Mouse (Mus musculus): ENCODE measurements around the gene Src.

DNA sequence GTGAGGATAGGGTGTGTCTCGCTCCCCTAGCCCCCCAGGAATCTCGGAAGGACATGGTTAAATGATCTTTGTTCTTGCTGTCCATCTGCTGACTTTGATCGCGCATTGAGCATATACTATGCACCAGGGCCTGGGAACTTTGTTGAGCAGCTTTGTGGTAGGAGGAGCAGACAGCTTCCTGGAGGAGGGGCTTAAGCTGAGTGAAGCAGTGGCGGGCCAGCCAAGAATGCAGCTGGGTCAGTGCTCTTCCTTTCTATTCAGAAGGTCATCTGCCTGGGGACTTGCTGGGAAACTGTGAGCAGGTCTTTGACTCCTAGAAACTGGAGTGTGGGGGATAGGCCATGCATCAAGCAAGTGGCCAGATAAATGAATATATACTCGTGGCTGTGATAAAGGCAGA is 7.9 kb downstream of the Src start:
- TF ChIP-seq CHD2 (IDR thresholded peaks at IDR 0.05; ENCODE audit: low read depth, low read length) (no peak), ZNF384 (IDR thresholded peaks at IDR 0.05; ENCODE audit: low read depth, low read length) (no peak)
